Mouse (Mus musculus) B cell, adult 2 months (primary cell): ENCODE measurements around the gene Gm11541.
A peak's percentile ranks its signal among the peaks of the same experiment; 100 is the strongest.
"Not testable (repeated sequence)": the region's sequence is repeated elsewhere in the genome, so short reads cannot be mapped to it uniquely, and the experiment has no call there.

Source experiments
- DNase-seq, 2 experiments: peaks; one replicate each; pipeline ENCODE4 v3.0.0; 2022

The Gm11541 gene

DNA sequence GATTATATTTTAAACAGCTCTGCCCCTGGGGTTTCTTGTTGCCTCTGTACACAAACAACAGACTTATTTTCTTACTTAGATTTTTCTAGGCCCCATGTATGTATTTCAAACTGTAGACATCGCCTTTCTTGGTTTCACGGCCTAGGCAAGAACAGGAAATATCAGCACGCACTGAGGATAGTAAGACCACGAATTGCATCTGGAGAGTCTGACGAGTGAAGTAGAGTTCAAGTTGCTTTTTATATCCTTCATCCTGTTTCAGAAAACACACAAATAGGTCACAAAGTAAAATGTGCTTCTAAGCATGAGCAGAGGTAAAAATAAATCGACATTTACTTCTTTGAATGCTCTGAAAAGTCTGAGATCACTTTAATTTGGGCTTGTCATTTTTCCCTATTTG is 8.8 kb downstream of the Gm11541 start:
- DNase-seq, result no peak

DNA sequence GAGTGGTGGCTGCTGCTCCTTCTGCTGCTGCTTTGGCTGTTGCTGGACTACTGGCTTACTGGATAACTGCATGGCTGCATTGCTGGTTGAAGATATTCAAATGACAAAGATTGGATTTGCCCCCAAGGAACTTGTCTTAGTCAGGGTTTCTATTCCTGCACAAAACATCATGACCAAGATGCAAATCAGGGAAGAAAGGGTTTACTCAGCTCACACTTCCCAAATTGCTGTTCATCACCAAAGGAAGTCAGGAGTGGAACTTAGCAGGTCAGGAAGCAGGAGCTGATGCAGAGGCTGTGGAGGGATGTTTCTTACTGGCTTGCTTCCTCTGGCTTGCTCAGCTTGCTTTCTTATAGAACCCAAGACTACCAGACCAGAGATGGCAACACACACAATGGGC is 11.8 kb downstream of the Gm11541 start:
- not testable (repeated sequence) for DNase-seq

DNA sequence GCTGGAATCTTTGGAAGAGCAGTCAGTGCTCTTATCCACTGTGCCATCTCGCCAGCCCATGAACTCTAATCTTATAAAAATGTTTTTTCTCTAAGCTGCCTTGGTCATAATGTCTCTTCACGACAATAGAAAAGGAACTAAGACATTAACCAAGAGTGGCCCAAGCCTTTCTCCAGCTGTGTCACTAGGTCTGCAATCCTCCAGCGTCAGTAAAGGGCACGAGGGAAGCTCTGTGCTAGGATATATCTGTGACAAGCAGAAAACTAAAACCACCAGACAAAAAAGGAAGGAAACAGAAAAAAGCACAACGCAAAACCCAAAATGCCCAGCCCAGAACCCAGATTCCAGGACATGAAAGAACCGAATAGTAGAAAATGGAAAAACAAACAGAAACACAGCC is 17.1 kb downstream of the Gm11541 start:
- no peak for DNase-seq

DNA sequence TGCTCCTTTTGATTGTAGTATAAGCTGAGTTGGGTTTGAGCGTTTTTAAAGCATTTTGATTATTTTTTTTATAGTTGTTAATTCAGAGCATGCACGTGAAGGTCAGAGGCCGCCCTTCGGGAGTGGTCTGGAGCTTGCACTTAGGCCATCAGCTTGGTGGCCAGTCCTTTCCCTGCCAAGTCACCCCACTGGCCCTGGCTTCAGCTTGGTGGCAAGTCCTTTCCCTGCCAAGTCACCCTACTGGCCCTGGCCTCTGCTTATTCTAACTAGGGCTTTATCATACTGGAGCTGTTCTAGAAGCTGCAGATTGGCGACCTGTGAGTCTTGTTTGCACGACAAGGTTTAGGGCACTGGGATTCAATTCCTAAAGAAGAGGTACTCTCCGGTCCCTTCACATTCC is 21.9 kb downstream of the Gm11541 start:
- no peak for DNase-seq

DNA sequence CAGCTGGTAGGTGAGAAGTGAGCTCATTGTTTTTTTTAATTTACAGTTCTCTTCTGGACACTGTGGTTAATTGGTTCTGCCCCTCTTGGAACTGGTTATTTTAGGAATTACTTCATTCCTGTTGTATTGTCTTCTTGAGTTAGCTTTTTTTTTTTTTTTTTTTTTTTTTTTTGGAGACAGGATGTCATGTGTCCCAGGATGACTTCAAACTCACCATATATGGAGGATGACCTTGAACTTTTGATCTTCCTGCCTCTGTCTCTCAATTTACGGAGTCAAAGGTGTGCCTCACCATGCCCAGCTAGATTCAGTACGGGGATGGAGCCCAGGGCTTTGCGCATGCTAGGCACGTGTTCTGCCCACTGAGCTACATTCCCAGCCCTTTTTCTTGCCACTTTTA is 22.7 kb downstream of the Gm11541 start:
- DNase-seq, result no peak

DNA sequence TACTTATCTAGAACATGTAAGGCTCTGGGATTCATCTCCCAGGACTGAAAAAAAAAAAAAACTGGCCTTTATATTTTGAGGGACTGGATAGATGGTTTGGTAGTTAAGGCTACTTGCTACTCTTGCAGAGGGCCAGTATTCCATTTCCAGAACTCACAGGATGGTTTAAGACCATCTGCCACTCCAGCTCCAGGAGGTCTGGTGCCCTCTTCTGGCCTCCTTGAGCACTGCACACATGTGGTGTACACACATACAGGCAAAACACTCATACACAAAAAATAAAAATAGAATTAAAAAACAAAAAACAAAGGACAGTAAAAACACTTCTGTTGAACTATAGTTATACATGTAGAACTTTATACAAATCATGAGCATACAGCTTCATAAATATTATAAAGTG is 23.7 kb downstream of the Gm11541 start:
- peak; percentile 15 to 24 for DNase-seq

DNA sequence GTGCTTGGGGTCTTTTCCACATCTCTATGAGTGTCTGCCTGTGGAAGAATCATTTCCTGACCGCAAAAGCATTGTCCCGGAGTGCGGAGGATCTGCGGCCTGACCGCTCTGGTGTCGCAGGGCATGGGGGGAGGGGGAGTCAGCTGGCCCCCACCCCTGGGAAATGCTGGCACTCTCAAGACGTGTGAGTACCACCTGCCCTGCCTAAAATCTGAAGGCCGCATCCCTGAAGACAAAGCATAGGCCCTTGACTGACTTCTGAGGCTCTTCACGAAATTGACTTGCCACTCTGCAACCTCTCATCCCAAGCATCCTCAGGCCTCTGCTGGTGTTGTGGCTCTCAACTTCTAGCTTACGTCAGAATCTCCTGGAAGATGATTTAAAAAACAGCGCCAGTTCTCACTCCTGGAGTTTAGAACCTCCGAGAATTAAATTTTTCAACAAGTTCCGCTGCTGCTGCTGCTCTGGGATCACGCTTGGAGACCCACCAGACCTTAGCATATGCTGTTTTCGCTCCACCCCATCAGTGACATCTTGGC is 26.6 kb downstream of the Gm11541 start:
- DNase-seq, result no peak

DNA sequence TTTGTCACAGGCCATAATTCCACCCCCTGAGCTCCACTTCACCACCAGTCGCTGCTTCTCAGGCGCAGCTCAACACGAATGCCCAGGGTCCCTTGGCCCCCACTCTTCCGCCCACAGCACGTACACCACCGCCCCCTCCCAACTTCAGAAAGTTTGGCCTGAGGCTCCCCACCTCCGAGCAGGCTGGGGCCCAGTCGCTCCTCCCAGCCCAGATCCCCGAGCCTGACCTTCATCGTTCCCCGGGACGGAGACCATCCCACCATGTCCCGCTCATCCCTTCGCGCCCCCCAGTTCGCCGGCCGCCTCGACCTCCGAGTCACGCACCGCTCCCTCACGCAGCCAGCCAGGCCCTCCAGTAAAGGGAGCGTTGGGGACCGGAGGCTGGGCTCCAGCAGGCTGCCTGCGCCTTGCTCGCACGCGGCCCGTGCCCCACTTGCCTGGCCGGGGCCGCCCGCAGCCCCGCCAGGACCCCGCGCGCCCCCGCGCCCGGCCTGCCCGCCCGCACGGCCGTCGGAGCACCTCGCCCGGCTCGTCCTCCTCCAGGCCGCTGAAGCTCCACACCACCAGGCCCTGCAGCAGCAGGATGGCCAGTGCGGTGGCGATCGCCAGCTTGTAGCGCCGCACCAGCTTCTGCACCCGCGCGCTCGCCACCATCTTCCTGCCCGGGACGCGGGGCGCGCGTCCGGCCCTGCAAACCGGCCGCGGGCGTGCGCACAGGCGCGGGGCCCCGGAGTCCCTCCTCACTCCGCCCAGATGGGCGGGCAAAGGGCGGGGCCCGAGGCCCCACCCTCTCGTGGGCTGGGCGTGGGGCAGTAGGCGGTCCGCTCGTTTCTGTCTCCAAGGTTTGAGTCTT is 27.3 kb downstream of the Gm11541 start, which contains the start of gene Xylt2:
TSS of gene Xylt2 (minus strand) at position 762 of the 853 bp plus-strand sequence.
- DNase-seq, result peak; percentile 97 to 98

DNA sequence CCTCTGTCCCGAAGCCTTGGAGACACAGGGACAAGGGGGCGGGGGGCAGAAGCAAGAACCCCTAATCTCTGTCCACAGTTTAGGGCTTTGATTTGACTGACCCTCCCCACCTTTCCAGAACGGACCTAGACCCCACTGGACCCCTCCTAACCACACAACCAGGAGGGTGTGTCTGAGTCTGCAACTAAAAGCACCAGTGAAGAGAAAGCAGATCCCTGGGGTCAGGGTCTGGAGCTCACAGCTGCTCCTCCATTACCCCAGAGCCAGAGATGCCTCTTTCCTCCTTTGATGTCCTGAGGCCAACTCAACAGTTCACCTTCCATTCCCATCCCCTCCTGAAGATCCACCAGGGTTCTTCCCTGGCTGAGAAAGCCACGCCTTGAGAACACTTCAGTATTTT is 28.0 kb downstream of the Gm11541 start:
- no peak for DNase-seq

DNA sequence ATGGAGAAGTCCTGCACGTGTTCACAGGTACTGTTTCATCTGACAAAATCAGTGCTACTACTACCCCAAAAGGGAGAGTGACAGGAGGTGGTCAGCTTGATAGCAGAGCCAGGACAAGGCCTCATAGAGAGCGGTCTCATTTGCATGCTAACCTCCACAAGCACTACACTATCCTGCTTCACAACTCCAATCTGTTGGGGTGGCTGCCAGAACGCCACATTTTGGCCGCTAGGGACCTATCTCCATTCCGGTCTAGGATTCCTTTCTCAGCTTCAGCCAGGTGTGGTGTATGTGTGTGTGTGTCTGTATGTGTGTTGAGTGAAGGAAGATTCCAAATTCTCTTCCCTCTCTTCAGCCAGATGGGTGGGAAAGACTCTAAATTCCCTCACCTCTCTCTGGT is 28.9 kb downstream of the Gm11541 start:
- no peak for DNase-seq

DNA sequence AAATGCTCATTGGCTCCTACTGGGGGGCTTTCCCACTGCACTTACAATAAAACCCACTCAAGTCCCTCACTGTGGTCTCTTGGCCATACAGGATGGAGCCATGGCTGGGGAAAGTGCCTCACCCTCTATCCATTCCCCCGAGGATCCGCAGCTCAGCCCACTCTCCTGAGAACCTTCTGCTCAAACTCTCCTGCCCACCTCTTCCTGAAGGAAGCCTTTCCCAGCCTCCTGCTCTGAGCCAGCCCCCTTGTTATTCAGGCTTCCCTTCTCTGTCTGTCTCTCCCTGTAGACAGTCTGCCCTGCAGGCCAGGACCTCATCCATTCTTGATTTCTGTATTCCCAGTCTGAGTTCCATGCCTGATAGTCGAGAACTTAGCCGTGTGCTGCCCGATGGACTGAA is 29.3 kb downstream of the Gm11541 start:
- DNase-seq, result no peak

DNA sequence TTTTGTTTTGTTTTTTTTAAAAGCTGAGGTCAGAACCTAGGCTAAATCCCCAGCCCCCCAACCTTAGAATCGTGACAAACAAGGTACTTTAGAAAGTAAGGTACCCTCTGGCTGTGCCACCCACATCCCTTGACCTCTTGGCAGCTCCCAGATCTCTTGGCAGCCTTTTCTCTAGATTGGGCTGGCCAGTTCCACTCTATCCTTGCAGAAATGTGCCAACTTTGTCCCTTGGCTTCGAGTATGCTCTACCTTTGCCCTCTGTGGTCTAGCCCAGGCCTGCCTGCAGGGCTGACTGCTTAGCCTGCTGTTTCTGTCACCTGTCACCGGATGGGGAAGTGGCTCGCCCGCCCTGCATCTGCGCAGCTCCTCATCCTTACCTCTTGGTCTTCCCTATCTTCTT is 39.0 kb downstream of the Gm11541 start:
- no peak for DNase-seq

DNA sequence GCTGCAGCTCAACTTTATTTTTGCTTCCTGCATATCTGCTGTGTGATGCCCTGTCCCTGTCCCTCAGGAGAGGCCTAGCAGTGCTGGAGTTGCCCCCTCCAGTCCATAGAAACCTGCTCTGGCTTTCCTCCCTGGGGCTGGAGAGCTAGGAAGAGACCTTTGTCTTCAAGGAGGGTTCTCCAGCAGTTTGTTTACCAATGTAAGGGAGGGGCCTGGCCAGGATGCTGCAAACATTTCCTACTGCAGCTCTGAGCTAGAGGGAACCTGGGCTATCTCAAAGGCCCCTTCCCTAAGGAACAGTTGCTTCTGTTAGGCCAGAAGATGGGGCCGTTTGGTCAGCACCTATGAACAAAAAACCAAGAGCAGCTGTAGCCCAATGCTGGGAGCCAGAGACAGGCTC is 43.0 kb downstream of the Gm11541 start:
- no peak for DNase-seq

DNA sequence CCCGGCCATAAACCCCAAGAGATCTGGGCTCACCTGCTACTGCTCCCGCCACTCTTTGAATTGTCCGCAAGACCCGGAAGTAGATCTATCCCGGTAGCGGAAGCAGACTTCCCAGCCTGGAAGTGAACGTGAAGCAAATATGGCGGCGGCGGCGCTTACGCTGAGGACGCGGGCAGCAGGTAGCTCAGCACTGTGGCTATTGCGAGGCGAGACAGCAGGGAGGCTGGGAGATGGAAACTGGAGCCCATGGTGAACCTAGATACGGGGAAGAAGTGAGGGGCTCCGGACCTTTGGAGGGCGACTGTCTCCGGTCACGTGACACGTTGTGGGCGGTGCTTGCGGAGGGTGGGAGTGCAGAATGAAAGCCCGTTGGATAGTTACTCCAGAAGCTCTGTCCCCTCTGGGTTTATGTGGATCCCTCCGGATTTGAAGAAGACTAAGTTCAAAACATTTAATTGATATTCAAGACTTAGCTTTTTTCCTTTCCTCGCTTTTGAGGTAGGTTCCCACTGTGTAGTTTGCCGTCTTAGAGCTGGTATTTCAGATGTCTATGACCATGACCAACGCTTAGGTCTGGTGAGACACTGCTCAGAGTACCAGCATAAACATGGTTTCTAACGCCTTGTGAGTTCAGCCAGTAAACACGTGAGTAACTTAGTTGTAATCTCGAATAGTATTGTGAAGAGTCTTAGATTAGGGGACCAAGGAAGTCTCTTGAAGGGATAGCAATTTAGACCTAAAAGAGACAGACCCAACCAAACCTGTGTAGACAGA is 50.4 kb downstream of the Gm11541 start, which contains the start of the genes Mrpl27 and Eme1:
TSS of gene Mrpl27 (plus strand) at position 105 of the 774 bp plus-strand sequence.
TSS of gene Eme1 (minus strand) at position 302 of the 774 bp plus-strand sequence.
- peak; percentile 89 to 90 for DNase-seq

DNA sequence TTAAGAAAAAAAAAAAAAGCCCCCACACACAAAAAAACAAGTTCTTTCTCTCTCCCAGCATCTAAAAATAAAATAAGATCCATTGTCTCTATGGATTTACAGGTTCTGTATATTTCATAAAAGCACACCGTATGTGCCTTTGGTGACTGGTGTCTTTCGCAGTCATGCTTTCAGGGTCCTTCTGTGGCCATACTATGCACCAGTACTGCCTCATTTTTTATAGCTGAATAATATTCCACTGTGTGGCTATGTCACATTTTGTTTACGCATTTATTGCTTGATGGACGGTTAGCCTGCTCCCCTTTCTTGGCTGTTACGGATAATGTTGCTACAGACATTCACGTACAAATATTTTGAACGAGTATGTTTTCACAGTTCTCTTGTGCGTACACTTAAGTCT is 51.3 kb downstream of the Gm11541 start:
- DNase-seq, result no peak

DNA sequence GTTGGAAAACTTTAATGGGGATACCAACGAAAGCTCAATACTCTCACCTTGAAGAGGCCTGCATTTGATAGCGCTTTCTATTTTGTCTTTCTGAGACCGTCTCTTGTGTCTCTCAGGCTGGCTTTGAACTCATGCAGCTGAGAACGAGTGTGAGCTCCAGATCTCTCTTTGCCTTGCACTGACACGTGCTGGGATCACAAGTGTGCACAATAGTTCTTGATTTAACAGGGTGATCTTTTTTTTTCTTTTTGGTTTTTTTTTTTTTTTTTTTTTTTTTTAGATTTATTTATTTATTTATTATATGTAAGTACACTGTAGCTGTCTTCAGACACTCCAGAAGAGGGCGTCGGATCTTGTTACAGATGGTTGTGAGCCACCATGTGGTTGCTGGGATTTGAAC is 53.1 kb downstream of the Gm11541 start:
- DNase-seq, result not testable (repeated sequence)

DNA sequence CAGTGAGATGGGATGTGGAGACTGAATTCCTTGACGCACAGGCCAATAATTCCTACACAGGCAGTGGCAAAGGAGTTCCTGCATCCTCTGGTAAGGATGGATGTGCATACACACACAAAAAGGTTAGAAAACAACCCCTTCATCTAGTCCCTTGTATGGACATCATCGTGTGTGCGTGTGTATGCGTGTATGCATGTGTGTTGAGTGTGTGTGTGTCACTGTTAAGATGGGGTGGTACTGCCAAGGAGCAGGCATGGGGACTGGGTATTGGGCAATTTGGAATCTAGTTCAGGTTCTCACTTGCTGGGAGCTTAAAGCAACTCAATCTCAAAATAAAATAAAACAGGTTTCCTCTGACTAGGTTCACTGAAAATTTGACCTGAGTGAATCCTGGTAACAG is 57.8 kb downstream of the Gm11541 start:
- DNase-seq, result no peak
